Mouse (Mus musculus) ES-CJ7 (cell line): Measurements from ENCODE around the gene Cst11.
A peak's percentile ranks its signal among the peaks of the same experiment; 100 is the strongest.
"Not testable (repeated sequence)": the region's sequence is repeated elsewhere in the genome, so short reads cannot be mapped to it uniquely, and the experiment has no call there.

Experiments used
- DNase-seq: peaks from one replicate; pipeline ENCODE4 v3.0.0; 2011; ENCODE audit warnings: low read depth, low spot score

The Cst11 gene

DNA sequence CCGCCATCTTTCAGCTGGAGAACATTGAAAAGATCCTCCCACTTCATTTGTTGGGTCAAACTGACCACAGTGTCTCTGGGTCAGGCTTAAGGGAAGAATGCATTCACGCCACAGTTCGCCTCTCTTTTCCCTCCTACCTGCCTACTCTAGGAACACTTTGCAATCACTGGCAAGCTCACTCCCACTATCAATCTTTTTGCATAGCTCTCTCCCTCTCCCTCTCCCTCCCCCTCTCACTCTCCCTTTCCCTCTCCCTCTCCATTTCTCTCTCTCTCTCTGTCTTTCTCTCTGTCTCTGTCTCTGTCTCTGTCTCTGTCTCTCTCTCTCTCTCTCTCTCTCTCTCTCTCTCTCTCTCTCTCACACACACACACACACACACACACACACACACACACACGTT is at the start of gene Cst11:
Cst11 (minus strand) TSS at position 101 of the 400 bp plus-strand sequence.
- DNase-seq: not testable (repeated sequence)

DNA sequence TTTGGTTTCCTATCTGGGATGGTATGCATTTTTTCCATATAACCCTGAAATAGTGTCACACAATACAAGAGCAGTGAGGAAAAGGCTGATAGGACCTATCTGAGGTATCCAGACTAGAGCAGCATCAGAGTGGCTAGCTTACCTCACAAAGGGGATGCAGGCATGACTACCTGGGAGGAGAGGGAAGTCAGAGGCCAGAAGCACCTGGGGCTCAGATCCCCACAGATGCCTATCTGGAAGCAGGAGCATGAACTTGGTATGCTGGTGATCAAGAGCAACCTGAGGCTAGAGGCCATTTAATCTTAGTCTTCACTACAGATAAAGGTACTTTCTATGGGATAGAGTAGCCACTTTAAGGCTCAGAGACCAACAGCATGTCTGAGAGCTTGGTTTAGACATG is 48.6 kb upstream of the Cst11 start, which contains the start of gene Cst13:
Cst13 (plus strand) TSS at position 173 of the 400 bp plus-strand sequence.
- DNase-seq: no peak

DNA sequence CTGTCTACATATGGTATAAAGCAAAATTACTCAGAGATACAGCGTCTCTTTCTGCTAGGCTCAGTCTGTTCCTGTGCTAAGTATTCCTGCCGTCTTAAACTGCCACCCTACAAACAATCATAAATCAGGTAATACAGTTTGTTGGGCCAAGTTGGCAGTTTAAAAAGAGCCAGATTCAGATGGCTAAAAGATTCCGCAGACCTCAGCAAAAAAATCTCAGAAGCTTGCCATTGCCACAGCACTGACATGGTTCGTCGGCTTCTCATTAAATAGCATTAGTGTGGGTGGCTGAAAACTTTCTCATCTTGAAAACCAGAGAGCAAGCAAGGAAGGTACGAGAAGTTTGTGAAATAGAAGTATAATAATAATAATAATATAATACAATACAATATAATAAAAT is 35.4 kb upstream of the Cst11 start:
- no peak for DNase-seq

DNA sequence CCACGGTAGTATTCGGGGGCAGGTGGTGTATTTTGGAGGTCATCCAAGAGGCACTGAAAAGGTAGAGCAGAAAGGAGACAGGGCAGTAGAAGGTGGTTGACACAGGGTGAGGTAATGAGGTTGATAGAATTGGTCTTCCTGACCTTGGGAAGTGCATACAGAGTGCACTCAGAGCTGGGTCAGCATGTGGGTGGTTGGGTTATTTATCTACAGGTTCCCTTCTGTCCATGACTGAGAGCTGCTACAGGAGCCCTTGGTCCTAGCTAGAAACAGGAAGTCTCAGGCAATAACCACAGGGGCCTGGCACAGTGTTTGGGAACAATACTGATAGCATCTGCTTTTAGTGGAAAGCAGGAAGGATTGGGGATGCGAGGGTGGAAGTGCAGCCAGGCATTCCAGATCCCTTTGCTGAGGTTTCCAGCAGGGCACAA is 30.2 kb upstream of the Cst11 start:
- no peak for DNase-seq

DNA sequence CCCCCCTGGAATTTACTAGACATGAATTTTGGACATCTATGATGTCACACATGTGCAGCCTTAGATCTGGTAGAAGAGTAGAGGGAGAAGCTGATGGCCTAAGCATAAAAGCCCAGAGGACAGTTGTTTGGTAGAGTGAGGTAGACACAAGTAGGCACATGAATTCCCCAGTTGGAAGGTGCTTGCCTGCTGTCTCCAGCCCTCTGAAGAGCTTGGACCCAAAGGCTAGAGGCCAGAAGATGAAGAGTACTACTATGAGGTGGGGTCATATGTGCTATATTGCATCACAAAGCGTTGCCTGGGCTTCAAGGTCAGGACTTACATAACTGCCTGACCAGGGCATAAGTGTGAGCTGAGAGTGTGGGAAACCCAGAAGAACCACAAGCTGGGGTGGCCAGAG is 27.2 kb upstream of the Cst11 start, which contains the start of gene Cst8:
Cst8 (plus strand) TSS at position 301 of the 400 bp plus-strand sequence.
- DNase-seq: no peak

DNA sequence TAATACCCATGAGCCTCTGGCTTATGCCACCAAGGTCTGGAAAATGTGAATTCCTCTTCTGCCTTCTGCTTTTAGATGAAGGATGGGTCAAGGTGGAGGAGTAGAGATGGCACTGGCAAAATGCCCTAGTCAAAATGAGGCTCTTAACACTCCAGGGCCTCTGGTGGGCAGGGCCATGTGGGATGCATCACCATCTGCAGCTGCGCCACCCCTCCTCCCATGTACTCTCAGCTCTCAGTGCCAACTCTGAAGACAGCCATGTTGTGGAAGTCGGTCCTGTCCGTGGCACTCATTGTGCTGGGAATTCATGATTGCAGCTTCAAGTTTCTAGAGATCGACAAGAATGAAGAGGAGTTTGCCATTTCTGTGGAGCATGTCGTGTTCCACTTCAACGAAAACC is 17.8 kb upstream of the Cst11 start, which contains the start of gene Cst12:
Cst12 (plus strand) TSS at position 220 of the 400 bp plus-strand sequence.
- no peak for DNase-seq

DNA sequence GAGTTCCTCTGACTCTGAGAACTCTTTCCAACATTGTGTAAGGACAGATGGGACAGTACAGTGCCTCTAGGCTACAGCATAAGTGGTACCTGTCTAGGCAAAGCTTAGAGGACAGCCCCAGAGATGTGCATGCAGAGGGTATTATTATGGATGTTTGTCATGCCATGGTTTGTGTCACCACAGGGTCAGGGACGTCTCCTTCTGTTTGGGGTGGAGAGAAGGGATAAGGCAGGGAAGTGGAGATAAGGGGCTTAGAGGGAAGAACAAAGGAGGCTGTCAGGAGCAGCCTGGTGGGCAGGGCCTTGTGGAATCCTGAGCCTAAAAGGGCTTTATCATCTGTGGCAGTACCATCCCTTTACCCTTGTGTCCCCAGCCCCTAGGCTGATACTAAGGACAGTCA is 10.4 kb upstream of the Cst11 start, which contains the start of gene 8030411F24Rik:
8030411F24Rik (plus strand) TSS at position 301 of the 400 bp plus-strand sequence.
- no peak for DNase-seq

DNA sequence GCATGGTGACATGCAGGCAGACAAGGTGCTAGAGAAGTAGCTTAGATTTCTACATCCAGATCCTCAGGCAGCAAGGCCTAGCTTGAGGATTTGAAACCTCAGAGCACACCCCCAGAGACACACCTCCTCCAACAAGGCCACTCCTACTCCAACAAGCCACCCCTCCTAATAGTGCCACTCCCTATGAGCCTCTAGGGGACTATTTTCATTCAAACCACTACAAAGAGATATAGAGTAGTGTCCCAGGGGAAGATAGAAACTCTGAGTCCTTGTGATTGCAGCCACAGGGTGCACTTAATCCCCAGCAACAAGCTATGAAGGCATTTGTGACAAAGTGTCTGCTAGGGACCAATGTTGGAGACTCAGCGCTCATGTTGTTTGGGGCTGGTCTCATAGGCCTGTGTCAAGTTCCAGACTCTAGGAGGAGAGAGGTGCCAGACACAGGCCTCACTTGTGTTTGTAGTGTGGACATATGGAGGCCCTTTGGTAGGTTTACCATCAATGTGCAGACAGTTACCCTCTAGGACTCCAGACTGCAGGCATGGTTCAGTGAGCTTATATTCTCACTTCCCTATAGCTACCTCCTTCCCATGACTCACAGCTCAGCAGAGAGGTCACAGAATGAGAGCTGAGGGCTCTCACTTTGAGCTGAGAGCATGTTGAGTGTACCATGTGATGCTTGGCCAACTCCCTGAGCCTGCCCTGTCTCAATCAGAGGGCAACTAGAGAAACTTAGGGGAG is 7.5 kb downstream of the Cst11 start:
- DNase-seq: peak; percentile 17

DNA sequence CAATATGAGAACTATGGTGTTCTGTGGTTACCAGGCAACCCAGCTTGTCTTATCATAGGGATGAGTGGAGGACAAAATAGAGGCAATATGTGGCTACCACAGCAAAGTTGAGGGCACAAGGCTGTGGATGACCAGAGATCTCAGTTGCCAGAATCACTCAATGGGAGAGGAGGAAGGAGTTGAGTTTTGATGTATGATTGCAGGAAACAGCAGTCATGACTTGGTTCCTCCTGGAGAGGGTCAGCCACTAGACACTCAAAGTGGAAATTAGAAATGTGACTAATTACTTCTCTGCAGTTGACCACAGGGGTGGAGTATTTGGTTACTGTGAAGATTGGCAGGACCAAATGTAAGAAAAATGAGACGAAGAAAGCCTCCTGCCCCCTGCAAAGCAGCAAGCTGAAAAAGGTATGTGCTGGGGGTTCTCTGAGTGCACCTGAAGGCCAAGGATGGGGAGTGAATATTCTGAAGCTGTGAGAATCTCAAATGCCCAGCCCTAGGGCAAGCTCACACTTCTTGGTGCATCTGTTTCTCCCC is 16.9 kb downstream of the Cst11 start:
- DNase-seq: no peak

DNA sequence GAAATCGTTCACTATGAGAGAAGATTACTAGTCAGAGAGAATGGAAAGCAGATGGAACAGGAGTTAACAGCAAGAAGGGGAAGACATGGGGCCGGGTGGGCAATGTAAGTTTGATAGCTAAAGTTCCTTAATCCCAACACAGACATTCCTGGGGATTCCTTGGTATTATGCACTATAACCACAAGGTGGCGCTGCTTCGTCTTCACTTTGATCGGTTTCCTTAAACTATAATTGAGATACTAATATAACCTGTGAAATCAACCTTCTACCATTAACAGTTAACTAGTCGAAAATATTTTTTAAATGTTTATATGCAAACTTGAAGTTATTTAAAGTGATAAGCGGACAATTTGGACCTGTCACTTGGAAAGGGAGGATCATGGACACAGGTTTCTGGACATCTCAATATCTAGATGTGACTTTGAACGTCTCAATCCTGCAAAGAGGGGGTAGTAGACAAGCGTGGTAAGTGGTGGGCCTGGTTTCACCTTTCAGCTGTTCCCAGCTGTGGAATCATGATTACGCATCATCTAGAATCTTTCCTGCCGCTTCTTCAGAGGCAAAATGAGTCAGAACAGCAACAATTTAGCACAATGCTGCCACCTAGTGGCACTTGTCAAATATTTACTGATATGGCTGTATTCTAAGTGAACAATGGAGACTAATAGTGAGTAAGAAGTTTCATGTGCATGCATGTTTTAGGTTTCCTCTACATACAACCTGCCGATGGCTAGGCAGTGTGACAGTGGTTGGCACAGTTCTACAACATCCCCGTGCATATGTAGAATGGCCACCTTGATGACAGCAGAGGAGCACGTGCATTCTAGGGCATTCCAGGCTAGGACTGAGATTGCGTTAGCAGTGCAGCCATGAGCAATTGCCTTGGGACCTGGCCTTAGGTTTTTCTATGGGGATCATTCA is 19.1 kb downstream of the Cst11 start:
- peak; percentile 87 for DNase-seq

DNA sequence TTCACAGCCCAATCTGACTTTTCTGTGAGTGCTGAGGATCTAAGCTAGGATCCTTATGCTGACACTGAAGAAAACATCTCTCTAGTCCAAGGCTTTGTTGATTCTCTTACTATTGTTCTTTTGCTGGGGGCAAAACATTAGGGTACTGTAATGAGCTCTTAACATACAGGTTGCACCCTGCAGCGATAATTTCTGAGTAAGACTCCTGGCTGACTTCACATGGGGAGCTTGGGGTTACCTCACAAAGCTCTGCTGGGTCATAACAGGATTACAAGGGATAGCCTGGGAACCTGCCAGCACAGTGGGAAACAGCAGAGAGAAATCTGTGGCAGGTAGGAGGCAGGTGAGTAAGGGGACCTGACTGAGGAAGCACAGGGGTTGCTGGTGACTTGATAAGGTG is 21.2 kb downstream of the Cst11 start, which contains the start of gene Cstl1:
Cstl1 (plus strand) TSS at position 301 of the 400 bp plus-strand sequence.
- no peak for DNase-seq

DNA sequence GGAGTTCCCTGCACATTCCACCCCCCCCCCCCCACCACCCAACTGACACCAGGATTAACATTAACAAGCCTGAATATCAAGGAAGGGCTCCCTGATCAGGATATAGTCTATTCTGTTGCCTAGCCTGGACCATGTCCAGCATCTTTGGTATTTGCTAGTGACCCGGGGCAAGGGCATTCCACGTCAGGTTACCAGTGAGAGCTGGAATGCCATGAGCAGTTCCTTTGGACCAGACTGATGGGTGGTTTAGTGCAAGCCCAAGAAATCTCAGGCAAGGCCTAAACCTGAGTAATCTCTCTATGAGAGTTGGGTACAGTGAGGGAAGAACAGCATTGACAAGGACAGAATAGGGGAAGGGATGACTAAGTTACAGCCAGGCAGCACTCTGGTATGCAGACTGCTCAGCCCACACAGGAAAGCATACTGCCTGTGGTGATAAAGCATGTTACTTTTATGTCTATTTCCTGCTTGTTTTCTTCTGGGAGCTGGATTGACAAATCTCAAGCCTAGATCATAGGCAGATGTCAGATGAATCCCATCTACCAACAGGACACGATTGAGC is 27.4 kb downstream of the Cst11 start:
- DNase-seq: no peak

DNA sequence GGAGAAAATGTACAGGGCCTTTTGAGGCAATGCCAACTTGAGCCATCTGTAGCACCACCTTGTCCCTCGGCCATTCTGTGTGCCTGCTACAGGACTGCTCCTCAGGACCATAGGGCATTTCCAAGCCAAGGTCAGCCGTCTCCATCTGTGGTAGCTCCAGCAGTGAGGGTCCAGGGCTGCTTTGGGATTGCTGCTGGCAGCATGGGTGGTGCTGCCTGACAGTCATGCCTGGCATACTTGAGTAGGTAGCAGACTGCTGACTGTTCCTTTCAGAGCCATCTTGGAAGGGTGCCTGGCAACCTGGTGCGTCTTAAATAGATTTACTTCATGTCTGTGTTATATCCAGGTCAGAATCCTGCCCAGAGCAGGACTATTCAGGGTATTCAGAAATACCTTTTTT is 28.3 kb downstream of the Cst11 start:
- no peak for DNase-seq

DNA sequence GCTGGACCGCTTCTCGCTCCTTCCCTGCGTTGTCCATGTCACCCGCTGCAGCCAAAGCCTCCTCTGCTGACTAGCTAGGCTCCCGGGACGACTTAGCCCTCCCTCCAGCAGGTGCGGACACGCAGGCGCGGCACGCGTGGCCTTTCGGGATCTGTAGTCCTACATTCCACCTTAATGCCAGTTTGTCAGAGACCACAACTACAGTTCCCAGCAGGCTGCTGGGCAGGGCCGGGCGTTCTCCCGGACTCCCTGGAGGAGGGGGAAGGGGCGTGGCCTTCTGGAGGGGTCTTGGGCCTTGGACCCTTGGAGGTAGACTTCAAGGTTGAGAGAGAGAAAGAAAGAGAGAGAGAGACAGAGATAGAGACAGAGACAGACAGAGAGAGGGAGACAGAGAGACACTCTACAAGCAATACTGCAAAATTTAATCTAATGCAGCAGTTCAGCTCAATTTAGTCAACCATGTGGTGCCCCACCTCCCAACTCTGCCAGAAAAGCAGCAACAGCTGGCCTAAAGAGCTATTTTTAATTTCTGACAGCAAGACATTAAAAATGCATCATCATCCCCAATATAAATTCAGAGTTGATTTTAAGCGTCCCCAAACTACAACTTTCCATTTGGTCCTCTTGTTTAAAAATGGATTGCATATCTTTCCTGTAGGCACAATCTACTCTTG is 38.8 kb downstream of the Cst11 start, which contains the start of gene Napb:
Napb (minus strand) TSS at position 141 of the 674 bp plus-strand sequence.
- DNase-seq: peak; percentile 97

DNA sequence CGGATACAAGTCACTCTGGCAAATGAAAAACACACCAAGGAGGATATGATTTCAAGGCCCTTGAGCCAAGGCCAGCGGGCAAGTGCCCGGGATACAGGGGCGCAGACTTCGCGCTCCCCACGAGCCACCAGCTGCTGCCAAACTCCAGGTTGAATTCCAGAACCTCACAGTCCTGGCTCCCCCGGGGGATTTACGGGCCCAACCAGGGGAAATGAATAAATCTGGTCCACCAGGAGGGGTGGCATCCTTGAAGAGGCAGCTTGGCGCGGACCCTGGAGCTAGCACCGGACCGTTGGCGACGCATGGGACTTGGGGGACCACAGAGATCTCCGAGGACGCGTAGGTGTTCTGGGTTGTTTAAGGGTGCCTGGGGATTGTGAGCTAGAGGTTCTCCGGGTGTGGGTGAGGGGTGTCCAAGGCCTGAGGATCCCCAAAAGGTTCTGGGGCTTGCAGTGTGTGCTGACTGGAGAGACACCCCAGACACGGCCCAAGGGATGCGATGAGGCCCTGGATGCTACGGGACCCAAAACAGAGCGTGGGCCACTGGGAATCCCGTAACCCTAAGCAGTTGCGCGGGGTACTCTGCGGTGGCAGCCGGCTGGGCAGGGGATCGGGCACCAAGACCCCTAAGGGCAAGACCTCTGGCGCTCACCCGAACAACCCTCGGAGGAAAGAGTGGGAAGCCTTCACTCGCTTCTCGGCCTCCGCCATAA is 39.5 kb downstream of the Cst11 start:
- DNase-seq: no peak

DNA sequence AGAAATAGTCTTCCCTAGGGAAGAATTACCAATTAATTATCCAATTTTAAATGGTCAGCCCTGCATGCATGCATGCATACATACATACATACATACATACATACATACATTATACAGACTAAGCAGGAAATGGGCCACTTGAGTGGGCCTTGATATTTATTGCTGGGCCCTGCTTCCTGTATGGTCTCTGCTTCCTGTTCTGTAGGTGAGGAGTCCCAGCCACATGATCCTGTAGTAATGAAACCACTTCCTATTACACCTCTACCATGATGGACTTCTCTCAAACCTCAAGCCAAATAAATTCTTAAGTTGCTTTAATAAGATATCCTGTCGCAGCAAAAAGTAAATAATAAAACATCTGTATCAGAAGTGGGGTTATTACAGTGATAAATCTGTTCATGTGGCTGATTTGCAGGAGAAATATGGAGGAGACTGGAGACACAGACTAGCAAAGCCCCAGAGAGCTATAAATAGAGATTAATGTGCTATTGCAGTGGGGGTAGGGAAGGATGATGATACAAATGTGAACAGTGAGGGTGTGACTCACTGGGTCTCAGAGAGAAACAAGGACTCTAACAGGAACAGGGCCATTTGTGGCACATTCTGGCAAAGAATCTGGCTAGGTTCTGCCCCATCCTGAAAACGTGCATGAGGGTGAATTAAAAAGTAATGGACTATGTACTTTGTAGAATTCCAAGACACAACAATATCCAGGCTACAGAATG is 51.9 kb downstream of the Cst11 start:
- DNase-seq: no peak
